Comparison of ENCODE assay signal across 25 mouse cellular contexts in genomic region chr3:123350602-123351001, GRCm38 (mm10). TPM values are rescaled to one million over a fixed set of nuclear protein-coding genes. Genes with fewer than 3 reads are reported as not detected.
DNase-seq lines count a peak whose midpoint lies in the region; ATAC-seq and TF ChIP-seq lines count a peak whose summit lies in the region.
"Had no signal": no experiment of that assay in that cellular context is flagged by ENCODE, and none has a peak within 500 bp of the region (broad histone marks: within the 10 kb centered on the region; RNA-seq: fewer than 3 reads in every experiment).

No protein-coding gene starts in this region.

- no peak overlapping the region for H3K9ac ChIP-seq in heart, adult 2 months (ENCODE audit: low read depth, low read length)
- H3K9ac ChIP-seq: forebrain, embryonic 13.5 days; heart, embryonic 13.5 days; hindbrain, embryonic 13.5 days; intestine, embryonic 15.5 days had no signal

- 77% methylated on average over 8 of the region's 8 CpGs for WGBS in heart, adult 2 months
- whole genome bisulfite sequencing in spleen, adult 2 months, result 35% methylated on average over 8 of the region's 8 CpGs

- H3K36me3 ChIP-seq in heart, adult 2 months (ENCODE audit: control insufficient read depth, insufficient read depth, low read length), result peaks cover 22% of the 10 kb centered on the region
- H3K36me3 ChIP-seq in spleen, adult 2 months (ENCODE audit: control insufficient read depth, insufficient read depth, low read length), result no peaks in the 10 kb centered on the region
- H3K36me3 ChIP-seq: forebrain, embryonic 10.5 days; hindbrain, embryonic 10.5 days; hindbrain, embryonic 13.5 days had no signal

- no peak overlapping the region for H3K4me3 ChIP-seq in heart, adult 2 months
- H3K4me3 ChIP-seq in spleen, adult 2 months (ENCODE audit: extremely low read depth, insufficient read depth, insufficient read length), result no peak overlapping the region
- H3K4me3 ChIP-seq: forebrain, embryonic 10.5 days; forebrain, embryonic 13.5 days; heart, embryonic 13.5 days; hindbrain, embryonic 10.5 days; hindbrain, embryonic 13.5 days; intestine, embryonic 15.5 days had no signal

- no peak for TF ChIP-seq POLR2A in heart, adult 2 months (IDR thresholded peaks at IDR 0.05; ENCODE audit: insufficient read depth, low read depth, low read length)
- no peak for TF ChIP-seq POLR2A in spleen, adult 2 months (IDR thresholded peaks at IDR 0.05; ENCODE audit: low read depth, low read length)

- DNase-seq in heart, adult 2 months, result no peak
- no peak for DNase-seq in heart, adult 18-20 months
- DNase-seq in spleen, adult 2 months (ENCODE audit: low read depth in 1 of 2, low spot score in 2 of 2), result no peak
- DNase-seq in spleen, adult 12 weeks (ENCODE audit: low spot score), result no peak
- DNase-seq in layer of hippocampus, adult 8-10 months (ENCODE audit: low spot score in 2 of 2), result no peak
- DNase-seq: adrenal gland, adult 2 months; adrenal gland, postnatal 14 days; cerebellum, adult 11-12 months; cerebellum, adult 8-10 months; cerebellum, postnatal 10 days; cerebellum, postnatal 36 days; gastrocnemius, postnatal 25 days; heart, postnatal 36 days; kidney, adult 11 months had no signal

- peak; percentile 48; the same call in 1 of the 2 replicates for ATAC-seq in common myeloid progenitor, adult 5-6 weeks (replicated peaks; ENCODE audit: low read depth, poor library complexity, severe bottlenecking)
- ATAC-seq in megakaryocyte progenitor cell, adult 5-6 weeks (replicated peaks; ENCODE audit: poor library complexity), result peak; percentile 54; the same call in 1 of the 2 replicates
- ATAC-seq: CD4-positive, CD25-positive, alpha-beta regulatory T cell, adult 4 months; forebrain, embryonic 13.5 days; forebrain, embryonic 16.5 days; hindbrain, embryonic 16.5 days; intestine, embryonic 15.5 days had no signal

- H3K4me1 ChIP-seq in heart, adult 2 months (ENCODE audit: control insufficient read depth, insufficient read depth, low read length), result peaks cover 3% of the 10 kb centered on the region; the same call in 1 of the 2 replicates
- H3K4me1 ChIP-seq in spleen, adult 2 months (ENCODE audit: control insufficient read depth, insufficient read depth, insufficient read length), result 0 out of 2 replicates have a peak, but pooled peaks cover 7% of the 10 kb centered on the region
- H3K4me1 ChIP-seq: forebrain, embryonic 10.5 days; forebrain, embryonic 13.5 days; hindbrain, embryonic 10.5 days; hindbrain, embryonic 13.5 days; intestine, embryonic 15.5 days had no signal

- no peaks in the 10 kb centered on the region for H3K27me3 ChIP-seq in heart, adult 2 months (ENCODE audit: control insufficient read depth, insufficient read depth, low read length)
- H3K27me3 ChIP-seq in spleen, adult 2 months (ENCODE audit: control insufficient read depth, insufficient read depth, low read length), result no peaks in the 10 kb centered on the region
- H3K27me3 ChIP-seq: forebrain, embryonic 13.5 days; heart, embryonic 13.5 days; hindbrain, embryonic 13.5 days; intestine, embryonic 15.5 days had no signal

- TF ChIP-seq EP300 in heart, adult 2 months (IDR thresholded peaks at IDR 0.05; ENCODE audit: insufficient read depth, low read depth, low read length), result no peak

- no peak for TF ChIP-seq CTCF in heart, adult 2 months (IDR thresholded peaks at IDR 0.05)
- TF ChIP-seq CTCF in spleen, adult 2 months (IDR thresholded peaks at IDR 0.05; ENCODE audit: extremely low read depth, insufficient read depth, insufficient read length, insufficient replicate concordance), result no peak

- no peaks in the 10 kb centered on the region for H3K79me2 ChIP-seq in heart, adult 2 months (replicated peaks; ENCODE audit: control insufficient read depth, insufficient read depth, low read length)

- intact Hi-C loops in heart, adult 2 months (cut with DNase I), result loop anchor here (10.0 kb wide), 1 partner anchor 416 kb away; no protein-coding TSS in a partner anchor

- peak overlapping the region; percentile 75 for H3K27ac ChIP-seq in heart, adult 2 months
- H3K27ac ChIP-seq in spleen, adult 2 months (ENCODE audit: insufficient read depth, low read length), result peak overlapping the region; percentile 15; the same call in 1 of the 2 replicates
- H3K27ac ChIP-seq: forebrain, embryonic 10.5 days; forebrain, embryonic 13.5 days; heart, embryonic 13.5 days; hindbrain, embryonic 10.5 days; hindbrain, embryonic 13.5 days; intestine, embryonic 15.5 days had no signal

RNA-seq across cellular contexts. Expression of gene Mettl14, which starts 35.3 kb away (rescaled TPM):
- 10 to 100 TPM; 11.6 to 13.9 TPM for total RNA-seq in heart, adult 2 months (2021)
- 5.4 and 7.6 TPM in 2 replicates for polyA plus RNA-seq in heart, adult 2 months (2012; rRNA removed)
- total RNA-seq in heart, adult 18-20 months (2021), result 10 to 100 TPM; 13.7 to 14.8 TPM
- polyA plus RNA-seq in spleen, adult 2 months (2012; rRNA removed), result 3.4 and 3.8 TPM in 2 replicates
- total RNA-seq in common myeloid progenitor, adult 5-6 weeks (2017), result 37.4 and 47.7 TPM in 2 replicates
- 19.9 and 20.4 TPM in 2 replicates for total RNA-seq in megakaryocyte progenitor cell, adult 5-6 weeks (2015)
- 24.3 and 31.6 TPM in 2 replicates for total RNA-seq in megakaryocyte progenitor cell, adult 5-6 weeks (2017)
- 10 to 100 TPM; 14.2 to 16.3 (median 15.8) TPM for total RNA-seq in layer of hippocampus, adult 8-10 months (2022)
